Mouse (Mus musculus) embryonic stem cell, embryonic (primary cell): ENCODE results near the gene Obsl1.

ENCODE experiments used
- CTCF ChIA-PET, 4 experiments: fragments of 300-600 bp in 2 of 4; fragments of 350-600 bp in 2 of 4; sonication (Branson Sonifier 250); formaldehyde crosslinking; loops; one replicate each; lab custom pipeline; 2022; ENCODE audit warnings: inconsistent platforms in 2 of 4; lab: Charles Lee
- POLR2A ChIA-PET, 4 experiments: fragments of 300-600 bp in 2 of 4; fragments of 350-600 bp in 2 of 4; sonication (Branson Sonifier 250); formaldehyde crosslinking; loops; one replicate each; lab custom pipeline; 2022; ENCODE audit warnings: antibody characterized with exemption in 4 of 4, inconsistent platforms in 1 of 4; lab: Charles Lee

The Obsl1 gene

DNA sequence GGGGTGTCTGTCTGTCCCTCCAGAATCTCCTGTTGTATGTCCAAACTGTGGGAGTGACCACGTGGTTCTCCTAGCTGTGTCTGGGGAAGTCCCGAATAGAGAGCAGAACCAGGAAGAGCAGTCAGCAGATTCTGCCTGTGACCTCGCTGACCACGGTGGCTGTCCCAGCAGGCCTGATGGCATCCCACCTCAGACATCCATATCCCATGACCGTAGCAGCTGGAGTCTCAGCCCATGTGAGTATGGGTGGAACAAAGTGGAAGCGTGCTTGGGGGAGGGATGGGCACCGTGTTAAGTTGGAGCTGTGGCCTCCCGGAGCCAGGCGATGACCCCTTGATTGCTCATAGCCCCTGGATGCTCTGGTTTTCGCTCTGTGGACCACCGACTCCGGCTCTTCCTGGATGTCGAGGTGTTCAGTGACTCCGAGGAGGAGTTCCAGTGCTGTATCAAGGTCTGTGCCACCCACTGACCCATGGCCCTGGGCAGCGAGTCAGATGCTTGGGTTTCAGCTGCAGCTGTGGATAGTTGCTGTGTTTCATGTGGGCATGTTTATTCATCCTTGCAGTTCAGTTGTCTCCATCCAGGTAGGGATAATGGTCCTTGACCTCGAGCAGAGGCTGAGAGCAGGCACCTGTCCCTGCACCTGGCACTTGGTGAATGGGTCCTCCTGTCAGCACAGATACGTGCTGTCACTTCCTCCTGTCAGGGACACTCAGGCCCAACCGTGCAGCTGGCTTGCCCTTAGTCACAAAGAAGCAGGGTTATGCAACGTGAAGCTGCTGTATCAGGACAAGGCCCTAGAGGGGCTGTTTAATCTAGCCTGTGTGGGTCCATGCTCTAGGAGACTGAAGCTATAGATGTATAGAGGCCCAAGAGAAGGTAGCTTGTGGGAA, 26.3 kb upstream of the Obsl1 start:
- CTCF ChIA-PET = interaction anchor here in 2 of 4 experiments (0.6 to 0.7 kb wide), 2 partner anchors 27 to 41 kb away, joined by 3 to 4 read pairs; no protein-coding TSS in a partner anchor
- POLR2A ChIA-PET = interaction anchor here in 2 of 4 experiments (0.6 to 1.6 kb wide), 3 partner anchors 12 to 53 kb away, joined by 3 to 6 read pairs (median 4); no protein-coding TSS in a partner anchor

DNA sequence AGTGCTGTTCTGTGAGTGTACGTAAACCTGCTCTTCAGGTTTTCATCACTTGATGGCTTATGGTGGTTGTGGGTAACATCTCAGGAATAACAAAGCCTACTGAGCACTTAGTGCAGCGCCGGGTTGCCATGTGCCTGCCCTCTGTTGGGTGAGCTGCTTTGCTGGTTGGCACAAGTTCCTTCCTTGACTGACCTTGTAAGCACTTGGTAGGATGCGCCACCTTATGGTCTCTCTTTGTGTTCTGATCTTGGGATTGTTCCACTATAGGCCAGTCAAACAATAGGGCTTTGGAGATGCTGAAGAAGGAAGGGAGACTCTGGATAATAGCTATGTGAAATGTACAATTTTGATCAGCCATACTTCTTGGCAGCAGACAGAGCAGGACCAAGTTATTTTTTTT, 24.3 kb upstream of the Obsl1 start:
- ChIA-PET CTCF (interaction anchor here in 2 of 4 experiments (1.0 to 1.5 kb wide), 2 partner anchors 53 kb away, joined by 4 to 7 read pairs; no protein-coding TSS in a partner anchor), POLR2A (interaction anchor here in 3 of 4 experiments (0.5 to 1.5 kb wide), 4 partner anchors 9 to 188 kb away, joined by 3 to 5 read pairs (median 4); partner anchors contain the start of gene Stk11ip (in 1 of the 3))

GRCm38 (mm10) chr1:75524679-75525078, 18.4 kb upstream of the Obsl1 start:
- ChIA-PET CTCF (interaction anchor here in 1 of 4 experiments (1.8 kb wide), 1 partner anchor 111 kb away, joined by 4 read pairs; no protein-coding TSS in a partner anchor), POLR2A (interaction anchor here in 2 of 4 experiments (0.5 to 1.5 kb wide), 4 partner anchors 9 to 67 kb away, joined by 3 to 5 read pairs (median 3); partner anchors contain the start of gene Slc4a3 (in 1 of the 2))

DNA sequence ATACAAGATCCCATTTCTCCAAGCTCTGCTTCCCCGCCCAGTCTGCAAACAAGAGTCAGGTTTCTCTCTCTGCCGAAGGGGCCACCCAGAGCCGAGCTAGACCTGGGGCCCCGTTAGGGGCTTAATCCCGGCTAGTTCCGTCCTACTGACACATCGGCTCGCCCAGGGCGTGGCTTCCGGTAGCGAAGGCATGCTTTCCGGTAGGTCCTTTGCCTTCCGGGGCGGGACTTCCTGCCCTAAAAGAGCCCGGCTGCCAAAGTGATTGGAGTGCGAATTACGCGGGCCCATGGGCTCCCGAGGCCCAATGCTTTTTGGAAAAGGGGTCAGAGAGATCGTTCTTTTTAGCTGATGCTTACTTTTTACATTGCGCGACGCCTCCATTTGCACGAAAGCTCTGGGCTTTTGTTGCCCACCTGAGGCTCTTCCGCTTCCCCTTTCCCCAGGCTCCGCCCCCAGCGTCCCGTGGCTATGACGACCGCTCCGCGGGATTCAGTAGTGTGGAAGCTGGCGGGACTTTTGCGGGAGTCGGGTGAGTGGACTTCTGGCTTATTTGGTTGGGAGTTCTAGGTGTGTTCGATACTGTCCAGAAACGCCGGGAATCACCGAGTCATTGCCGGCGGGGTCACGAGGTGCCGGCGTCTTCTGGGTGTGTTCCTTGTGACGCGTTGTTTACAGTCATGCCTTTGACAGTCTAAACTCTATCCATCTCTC, 15.2 kb upstream of the Obsl1 start, which contains the start of gene Stk11ip:
Stk11ip (plus strand) TSS at position 209 of the 711 bp plus-strand sequence.
- ChIA-PET CTCF (interaction anchor here in 3 of 4 experiments (1.1 to 1.5 kb wide), 4 partner anchors 15 to 108 kb away, joined by 3 to 4 read pairs (median 3); partner anchors contain the start of gene Obsl1 (in 1 of the 3)), POLR2A (interaction anchor here (0.6 to 2.1 kb wide), 29 partner anchors 9 to 933 kb away, joined by 3 to 18 read pairs (median 5); partner anchors contain the start of genes Obsl1 (in 2 of the 4), Chpf (in 1 of the 4), Dnpep (in 1 of the 4) and Inha (in 1 of the 4))

DNA sequence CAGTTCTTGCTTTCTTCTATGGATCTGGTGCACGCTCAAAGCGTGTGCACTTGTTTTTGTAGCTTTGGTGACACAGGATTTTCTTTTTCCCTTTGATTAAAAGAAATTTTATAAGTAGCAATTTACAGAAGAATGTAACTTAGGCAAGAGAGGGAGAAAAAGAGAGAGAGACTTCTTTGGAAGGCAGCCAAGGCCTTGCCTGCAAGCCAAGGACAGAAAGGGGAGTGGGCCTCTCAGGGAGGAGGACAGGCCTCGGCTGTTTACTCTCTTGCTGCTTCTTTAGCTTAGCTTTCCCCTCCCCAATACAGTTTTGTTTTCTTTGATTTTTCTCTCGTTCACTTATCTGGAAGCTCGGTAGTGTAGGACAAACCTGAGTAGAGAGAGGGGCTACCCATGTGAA, 13.3 kb upstream of the Obsl1 start:
- POLR2A ChIA-PET = interaction anchor here in 1 of 4 experiments (2.1 kb wide), 1 partner anchor 14 kb away, joined by 9 read pairs; the partner anchor contains the start of genes Inha and Obsl1
- CTCF ChIA-PET = no interaction called here

DNA sequence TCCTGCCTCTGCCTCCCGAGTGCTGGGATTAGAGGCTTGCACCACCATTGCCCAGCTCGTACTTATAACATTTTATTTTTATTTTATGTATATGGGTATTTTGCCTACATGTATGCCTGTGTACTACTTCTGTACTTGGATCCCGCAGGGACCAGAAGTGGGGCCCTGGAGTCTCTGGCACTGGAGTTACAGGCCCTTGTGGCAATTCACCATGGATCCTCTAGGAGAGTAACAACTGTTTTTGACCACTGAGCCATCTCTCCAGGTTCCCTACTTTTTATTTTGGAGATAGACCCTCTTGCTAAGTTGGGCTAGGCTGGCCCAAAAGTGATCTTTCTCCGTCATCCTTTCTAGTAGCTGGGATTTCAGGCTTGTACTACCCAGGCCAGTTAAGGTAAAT, 12.2 kb upstream of the Obsl1 start:
- POLR2A ChIA-PET = interaction anchor here in 3 of 4 experiments (0.5 to 2.3 kb wide), 18 partner anchors 9 to 1889 kb away, joined by 3 to 10 read pairs (median 4); partner anchors contain the start of genes Inha (in 3 of the 3), Obsl1 (in 3 of the 3), Chpf (in 1 of the 3) and Slc4a3 (in 1 of the 3)
- CTCF ChIA-PET = interaction anchor here in 3 of 4 experiments (0.6 to 1.0 kb wide), 5 partner anchors 11 to 119 kb away, joined by 3 to 5 read pairs (median 4); no protein-coding TSS in a partner anchor

GRCm38 (mm10) chr1:75517984-75518383, 11.7 kb upstream of the Obsl1 start:
- ChIA-PET CTCF (interaction anchor here (0.6 to 1.0 kb wide), 8 partner anchors 10 to 180 kb away, joined by 3 to 10 read pairs (median 4); partner anchors contain the start of genes Chpf (in 1 of the 4) and Tmem198 (in 1 of the 4)), POLR2A (interaction anchor here in 3 of 4 experiments (0.5 to 2.3 kb wide), 19 partner anchors 9 to 1889 kb away, joined by 3 to 10 read pairs (median 4); partner anchors contain the start of genes Inha (in 3 of the 3), Obsl1 (in 3 of the 3), Chpf (in 1 of the 3) and Slc4a3 (in 1 of the 3))

GRCm38 (mm10) chr1:75516703-75517380, 10.6 kb upstream of the Obsl1 start:
- CTCF ChIA-PET = interaction anchor here in 2 of 4 experiments (0.6 to 0.9 kb wide), 2 partner anchors 42 to 72 kb away, joined by 3 to 10 read pairs; no protein-coding TSS in a partner anchor

DNA sequence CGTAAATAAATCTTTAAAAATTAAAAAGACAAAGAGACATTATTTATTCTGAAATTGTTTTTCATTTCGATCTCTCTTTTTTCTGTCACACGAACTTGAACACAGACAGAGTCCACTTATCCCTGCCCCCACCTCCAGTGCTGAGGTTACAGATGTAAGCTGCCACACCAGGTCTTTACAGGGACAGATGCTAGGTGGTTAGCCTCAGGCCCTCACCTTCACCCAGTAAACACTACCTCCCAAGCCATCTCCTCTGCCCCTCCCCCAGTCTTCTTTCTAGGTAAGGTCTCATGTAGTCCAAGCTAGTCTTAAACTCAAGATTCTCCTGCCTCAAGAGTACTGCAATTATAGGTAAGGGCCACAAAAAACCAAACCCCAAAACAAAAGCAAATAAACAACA, 6.3 kb upstream of the Obsl1 start:
- ChIA-PET POLR2A (interaction anchor here in 2 of 4 experiments (1.0 to 2.0 kb wide), 4 partner anchors 8 to 33 kb away, joined by 3 to 8 read pairs (median 4); partner anchors contain the start of genes Stk11ip (in 2 of the 2), Chpf (in 1 of the 2) and Tmem198 (in 1 of the 2)), CTCF (interaction anchor here (0.6 to 1.5 kb wide), 6 partner anchors 14 to 1924 kb away, joined by 3 read pairs; partner anchors contain the start of gene Slc4a3 (in 1 of the 4))

More at GRCm38 (mm10) chr1:75516703-75517380, 10.6 kb upstream of the Obsl1 start:
- POLR2A ChIA-PET = interaction anchor here in 1 of 4 experiments (1.4 to 2.3 kb wide), 3 partner anchors 8 to 29 kb away, joined by 3 to 9 read pairs (median 6); partner anchors contain the start of gene Slc4a3

GRCm38 (mm10) chr1:75511437-75512210, 5.4 kb upstream of the Obsl1 start:
- CTCF ChIA-PET = interaction anchor here in 3 of 4 experiments (0.6 to 1.5 kb wide), 7 partner anchors 17 to 1924 kb away, joined by 3 to 6 read pairs (median 3); partner anchors contain the start of gene Slc4a3 (in 1 of the 3)
- POLR2A ChIA-PET = interaction anchor here (0.5 to 2.0 kb wide), 14 partner anchors 8 to 1544 kb away, joined by 3 to 8 read pairs (median 3); partner anchors contain the start of genes Stk11ip (in 3 of the 4), Chpf (in 2 of the 4), Tmem198 (in 2 of the 4) and Gmppa (in 1 of the 4)

DNA sequence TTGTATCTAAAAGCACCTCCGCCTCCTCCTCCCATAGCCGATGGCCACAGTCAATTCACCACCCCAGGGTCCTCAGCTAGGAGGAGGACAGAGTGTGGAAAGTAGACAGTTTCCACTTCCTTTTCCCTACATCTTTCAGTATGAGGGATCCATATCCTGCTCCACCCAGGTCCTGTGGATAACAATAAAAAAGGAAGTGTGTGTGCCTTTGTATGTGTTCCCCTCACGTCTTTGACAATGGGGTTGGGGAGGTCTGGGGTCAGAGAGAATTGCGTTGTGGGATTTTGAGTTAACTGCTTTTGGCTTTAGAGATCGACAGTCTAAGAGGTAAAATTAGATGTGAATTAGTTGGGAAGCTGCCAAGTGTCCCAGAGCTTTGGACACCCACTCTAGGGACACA, 3.9 kb upstream of the Obsl1 start:
- CTCF ChIA-PET = interaction anchor here in 2 of 4 experiments (0.6 to 1.3 kb wide), 3 partner anchors 31 to 1918 kb away, joined by 3 read pairs; partner anchors contain the start of genes Chpf (in 1 of the 2) and Tmem198 (in 1 of the 2)
- POLR2A ChIA-PET = interaction anchor here in 2 of 4 experiments (0.7 to 2.8 kb wide), 5 partner anchors 11 to 693 kb away, joined by 3 to 11 read pairs (median 3); partner anchors contain the start of genes Chpf (in 1 of the 2), Stk11ip (in 1 of the 2) and Tmem198 (in 1 of the 2)

GRCm38 (mm10) chr1:75509586-75509985, 3.3 kb upstream of the Obsl1 start:
- ChIA-PET POLR2A (interaction anchor here in 2 of 4 experiments (0.9 to 2.8 kb wide), 7 partner anchors 8 to 110 kb away, joined by 3 to 11 read pairs (median 5); partner anchors contain the start of genes Chpf (in 1 of the 2), Stk11ip (in 1 of the 2) and Tmem198 (in 1 of the 2)), CTCF (interaction anchor here in 3 of 4 experiments (0.6 to 1.3 kb wide), 3 partner anchors 11 to 1919 kb away, joined by 3 read pairs; no protein-coding TSS in a partner anchor)

GRCm38 (mm10) chr1:75507006-75507405, 754 bp upstream of the Obsl1 start, which contains the start of gene Inha:
Gene Inha, plus strand, starts transcription at chr1:75507077.
- POLR2A ChIA-PET = interaction anchor here (0.5 to 4.6 kb wide), 19 partner anchors 10 to 190 kb away, joined by 3 to 19 read pairs (median 6); partner anchors contain the start of genes Chpf (in 3 of the 4), Tmem198 (in 3 of the 4), Dnpep (in 1 of the 4) and Stk11ip (in 1 of the 4)
- CTCF ChIA-PET = interaction anchor here in 3 of 4 experiments (0.7 to 2.0 kb wide), 7 partner anchors 8 to 52 kb away, joined by 3 to 7 read pairs (median 4); no protein-coding TSS in a partner anchor
